Mouse (Mus musculus): Measurements from ENCODE around the gene Ly6g6d. TPM values are rescaled to one million over a fixed set of nuclear protein-coding genes. Genes with fewer than 3 reads are reported as not detected.

Ly6g6d gene
- polyA plus RNA-seq, 1 experiment from 2014 or later = 0.60 TPM

GRCm38 (mm10) chr17:35051156-35052086 is 26.4 kb downstream of the Ly6g6d start:
- DNase-seq (peak; percentile 76), ATAC-seq (peak; percentile 53)
- Histone ChIP-seq H3K27me3 (ENCODE audit: insufficient read depth, low read length) (no peaks in the 10 kb centered on the region), H3K4me1 (ENCODE audit: insufficient read depth) (peaks cover 38% of the 10 kb centered on the region), H3K36me3 (replicated peaks; ENCODE audit: insufficient read depth, low read length) (peaks cover 41% of the 10 kb centered on the region), H3K4me2 (ENCODE audit: low read depth, low read length) (peak overlapping the region; percentile 99), H3K9me3 (ENCODE audit: low read length) (no peaks in the 10 kb centered on the region), H3K27ac (ENCODE audit: low read depth) (peak overlapping the region; percentile 98), H3K9ac (replicated peaks) (peak overlapping the region; percentile 87), H3K4me3 (ENCODE audit: low read depth, low read length) (peak overlapping the region; percentile 68)
- 4% methylated on average over 21 of the region's 21 CpGs for WGBS (ENCODE audit: insufficient replicate concordance)
- TF ChIP-seq EP300 (IDR thresholded peaks at IDR 0.05; ENCODE audit: low read depth) (peak; percentile 29; the same call in 1 of the 2 replicates), CTCF (IDR thresholded peaks at IDR 0.05; ENCODE audit: low read depth) (no peak)

GRCm38 (mm10) chr17:35050126-35050750 is 27.6 kb downstream of the Ly6g6d start:
- Histone ChIP-seq H3K9me3 (ENCODE audit: low read length) (no peaks in the 10 kb centered on the region), H3K9ac (replicated peaks) (peak overlapping the region; percentile 87), H3K27ac (ENCODE audit: low read depth) (peak overlapping the region; percentile 98), H3K4me2 (ENCODE audit: low read depth, low read length) (peak overlapping the region; percentile 99), H3K27me3 (ENCODE audit: insufficient read depth, low read length) (no peaks in the 10 kb centered on the region), H3K4me1 (ENCODE audit: insufficient read depth) (peaks cover 49% of the 10 kb centered on the region), H3K36me3 (replicated peaks; ENCODE audit: insufficient read depth, low read length) (peaks cover 29% of the 10 kb centered on the region), H3K4me3 (ENCODE audit: low read depth, low read length) (peak overlapping the region; percentile 68)
- TF ChIP-seq CTCF (IDR thresholded peaks at IDR 0.05; ENCODE audit: low read depth) (no peak), EP300 (IDR thresholded peaks at IDR 0.05; ENCODE audit: low read depth) (no peak)
- peak; percentile 2 for ATAC-seq
- peak; percentile 85 for DNase-seq
- 1% methylated on average over 27 of the region's 27 CpGs for WGBS (ENCODE audit: insufficient replicate concordance)

- peaks cover 55% of the 10 kb centered on the region for H3K4me1 ChIP-seq (ENCODE audit: insufficient read depth)
- peak within 1 kb of the TSS; percentile 87 for H3K9ac ChIP-seq (replicated peaks)
- TF ChIP-seq CTCF (IDR thresholded peaks at IDR 0.05; ENCODE audit: low read depth) (peak; percentile 49), EP300 (IDR thresholded peaks at IDR 0.05; ENCODE audit: low read depth) (no peak)
- WGBS (ENCODE audit: insufficient replicate concordance) = 2% methylated on average over 11 of the region's 11 CpGs
- peaks cover 24% of the 10 kb centered on the region for H3K36me3 ChIP-seq (replicated peaks; ENCODE audit: insufficient read depth, low read length)
- H3K27me3 ChIP-seq (ENCODE audit: insufficient read depth, low read length) = no peaks in the 10 kb centered on the region
- peak within 1 kb of the TSS; percentile 68 for H3K4me3 ChIP-seq (ENCODE audit: low read depth, low read length)
- ATAC-seq (peak; percentile 4; the same call in 1 of the 2 replicates), DNase-seq (peak; percentile 77)
- peak within 1 kb of the TSS; percentile 98 for H3K27ac ChIP-seq (ENCODE audit: low read depth)
- no peaks in the 10 kb centered on the region for H3K9me3 ChIP-seq (ENCODE audit: low read length)
- peak within 1 kb of the TSS; percentile 99 for H3K4me2 ChIP-seq (ENCODE audit: low read depth, low read length)
Observed at GRCm38 (mm10) chr17:35049561-35050016, 28.3 kb downstream of the Ly6g6d start, which contains the start of gene Clic1. Gene Clic1 (plus strand): TSS chr17:35049966.

GRCm38 (mm10) chr17:35048932-35049440 is 28.9 kb downstream of the Ly6g6d start:
- TF ChIP-seq CTCF (IDR thresholded peaks at IDR 0.05; ENCODE audit: low read depth) (no peak), EP300 (IDR thresholded peaks at IDR 0.05; ENCODE audit: low read depth) (no peak)
- H3K9me3 ChIP-seq (ENCODE audit: low read length) = no peaks in the 10 kb centered on the region
- H3K36me3 ChIP-seq (replicated peaks; ENCODE audit: insufficient read depth, low read length) = peaks cover 18% of the 10 kb centered on the region
- H3K4me2 ChIP-seq (ENCODE audit: low read depth, low read length) = peak overlapping the region; percentile 99
- peak overlapping the region; percentile 98 for H3K27ac ChIP-seq (ENCODE audit: low read depth)
- ATAC-seq = no peak
- H3K9ac ChIP-seq (replicated peaks) = peak overlapping the region; percentile 87
- peak overlapping the region; percentile 68 for H3K4me3 ChIP-seq (ENCODE audit: low read depth, low read length)
- 34% methylated on average over 5 of the region's 5 CpGs for WGBS (ENCODE audit: insufficient replicate concordance)
- peaks cover 61% of the 10 kb centered on the region for H3K4me1 ChIP-seq (ENCODE audit: insufficient read depth)
- no peak for DNase-seq
- H3K27me3 ChIP-seq (ENCODE audit: insufficient read depth, low read length) = no peaks in the 10 kb centered on the region

- H3K4me1 ChIP-seq (ENCODE audit: insufficient read depth) = peaks cover 68% of the 10 kb centered on the region
- DNase-seq (peak; percentile 79), ATAC-seq (no peak)
- peak overlapping the region; percentile 70 for H3K4me3 ChIP-seq (ENCODE audit: low read depth, low read length)
- no peaks in the 10 kb centered on the region for H3K9me3 ChIP-seq (ENCODE audit: low read length)
- no peaks in the 10 kb centered on the region for H3K27me3 ChIP-seq (ENCODE audit: insufficient read depth, low read length)
- peak overlapping the region; percentile 98 for H3K27ac ChIP-seq (ENCODE audit: low read depth)
- H3K36me3 ChIP-seq (replicated peaks; ENCODE audit: insufficient read depth, low read length) = peaks cover 13% of the 10 kb centered on the region
- 7% methylated on average over 11 of the region's 11 CpGs for WGBS (ENCODE audit: insufficient replicate concordance)
- no peak for TF ChIP-seq EP300 (IDR thresholded peaks at IDR 0.05; ENCODE audit: low read depth)
- no peak for TF ChIP-seq CTCF (IDR thresholded peaks at IDR 0.05; ENCODE audit: low read depth)
- peak overlapping the region; percentile 99 for H3K4me2 ChIP-seq (ENCODE audit: low read depth, low read length)
- H3K9ac ChIP-seq (replicated peaks) = peak overlapping the region; percentile 63
Observed at GRCm38 (mm10) chr17:35048149-35048931, 29.5 kb downstream of the Ly6g6d start.

Measured in liver, postnatal 0 days (tissue).